Mouse (Mus musculus) hindbrain, embryonic 16.5 days (tissue): ENCODE data around the gene Olfr710. TPM values are rescaled to one million over a fixed set of nuclear protein-coding genes. Genes with fewer than 3 reads are reported as not detected.

Experiments
- polyA plus RNA-seq: library from polyadenylated mRNA; unstranded; fragments of >200 nt; fragmentation: Nextera tagmentation; extraction: Ambion mirVana; gene quantifications from 2 replicates; pipeline ENCODE4 v1.2.1, GENCODE M21; 2015

Gene Olfr710
- polyA plus RNA-seq, 1 experiment from 2014 or later: not detected

Other genes starting within 250 kb of the Olfr710 start
- not detected in 2 replicates for gene Olfr695, start 231.9 kb downstream of the Olfr710 start, polyA plus RNA-seq
- gene Olfr697, start 205.9 kb downstream of the Olfr710 start, polyA plus RNA-seq: not detected in 2 replicates
- gene Olfr698, start 192.9 kb downstream of the Olfr710 start, polyA plus RNA-seq: not detected in 2 replicates
- gene Olfr699, start 155.1 kb downstream of the Olfr710 start, polyA plus RNA-seq: not detected in 2 replicates
- not detected in 2 replicates for gene Olfr700, start 139.5 kb downstream of the Olfr710 start, polyA plus RNA-seq
- not detected in 2 replicates for gene Olfr701, start 134.2 kb downstream of the Olfr710 start, polyA plus RNA-seq
- not detected in 2 replicates for gene Olfr702, start 114.4 kb downstream of the Olfr710 start, polyA plus RNA-seq
- not detected in 2 replicates for gene Olfr703, start 105.0 kb downstream of the Olfr710 start, polyA plus RNA-seq
- gene Olfr704, start 85.1 kb downstream of the Olfr710 start, polyA plus RNA-seq: not detected in 2 replicates
- not detected in 2 replicates for gene Olfr705, start 71.4 kb downstream of the Olfr710 start, polyA plus RNA-seq
- not detected in 2 replicates for gene Olfr706, start 60.1 kb downstream of the Olfr710 start, polyA plus RNA-seq
- not detected in 2 replicates for gene Olfr707, start 47.1 kb downstream of the Olfr710 start, polyA plus RNA-seq
- not detected in 2 replicates for gene Olfr1532-ps1, start 40.3 kb downstream of the Olfr710 start, polyA plus RNA-seq
- gene Olfr709-ps1, start 16.1 kb downstream of the Olfr710 start, polyA plus RNA-seq: not detected in 2 replicates
- not detected in 2 replicates for gene Olfr6, start 15.6 kb upstream of the Olfr710 start, polyA plus RNA-seq
- gene Olfr711, start 27.1 kb upstream of the Olfr710 start, polyA plus RNA-seq: not detected in 2 replicates
- gene Olfr2, start 57.8 kb upstream of the Olfr710 start, polyA plus RNA-seq: not detected in 2 replicates
- not detected in 2 replicates for gene Olfr713, start 82.9 kb upstream of the Olfr710 start, polyA plus RNA-seq
- gene Olfr714, start 122.7 kb upstream of the Olfr710 start, polyA plus RNA-seq: not detected in 2 replicates
- gene Olfr17, start 144.9 kb upstream of the Olfr710 start, polyA plus RNA-seq: not detected in 2 replicates
- gene Olfr715b, start 162.1 kb upstream of the Olfr710 start, polyA plus RNA-seq: not detected in 2 replicates
- not detected in 2 replicates for gene Olfr715, start 182.8 kb upstream of the Olfr710 start, polyA plus RNA-seq
- not detected in 2 replicates for gene Olfr716, start 190.0 kb upstream of the Olfr710 start, polyA plus RNA-seq
- not detected in 2 replicates for gene Nlrp14, start 218.7 kb upstream of the Olfr710 start, polyA plus RNA-seq